Mouse (Mus musculus) hindbrain, embryonic 14.5 days (tissue): ENCODE results near the gene Cops9. TPM values are rescaled to one million over a fixed set of nuclear protein-coding genes. Genes with fewer than 3 reads are reported as not detected.

Experiments
- ATAC-seq: fragments of 200-750 bp; cut with Nextera tagmentation; 2 replicates; pipeline ENCODE4 v1.8.0; 2017; ENCODE audit warnings: moderate number of reproducible peaks, mild to moderate bottlenecking, moderate TSS enrichment, moderate library complexity; ENCODE audit not compliant: low FRiP score
- DNase-seq: peaks from one replicate; pipeline ENCODE4 v3.0.0-alpha.2; 2015; ENCODE audit warnings: low spot score
- H3K27ac ChIP-seq: fragments of 300-500 bp; sonication (generic); 2 replicates; pipeline ENCODE4 v1.5.1; 2014; ENCODE audit warnings: mild to moderate bottlenecking, moderate library complexity
- H3K27me3 ChIP-seq: fragments of 300-500 bp; sonication (generic); 2 replicates; pipeline ENCODE4 v1.6.1; 2014; ENCODE audit warnings: mild to moderate bottlenecking, low read length, mixed read lengths; ENCODE audit not compliant: control insufficient read depth, insufficient read depth
- H3K36me3 ChIP-seq: fragments of 300-500 bp; sonication (generic); replicated peaks from 2 replicates; pipeline ENCODE4 v1.6.1; 2014; ENCODE audit not compliant: control insufficient read depth, insufficient read depth
- H3K4me1 ChIP-seq: fragments of 300-500 bp; sonication (generic); replicated peaks from 2 replicates; pipeline ENCODE4 v1.6.1; 2014; ENCODE audit warnings: antibody characterized with exemption, low read length, mixed read lengths; ENCODE audit not compliant: control insufficient read depth, insufficient read depth
- H3K4me2 ChIP-seq: fragments of 300-500 bp; sonication (generic); replicated peaks from 2 replicates; pipeline ENCODE4 v1.6.1; 2014; ENCODE audit warnings: mild to moderate bottlenecking, moderate library complexity
- H3K4me3 ChIP-seq: fragments of 300-500 bp; sonication (generic); replicated peaks from 2 replicates; pipeline ENCODE4 v1.5.1; 2014; ENCODE audit warnings: mild to moderate bottlenecking, low read length
- H3K9ac ChIP-seq: fragments of 300-500 bp; sonication (generic); 2 replicates; pipeline ENCODE4 v1.6.1; 2014
- H3K9me3 ChIP-seq: fragments of 300-500 bp; sonication (generic); 2 replicates; pipeline ENCODE4 v1.6.1; 2016; ENCODE audit warnings: low read length; ENCODE audit not compliant: control insufficient read depth
- polyA plus RNA-seq: library from polyadenylated mRNA; unstranded; fragments of >200 nt; fragmentation: Nextera tagmentation; extraction: Ambion mirVana; gene quantifications from 2 replicates; pipeline ENCODE4 v1.2.1, GENCODE M21; 2014

The Cops9 gene
- polyA plus RNA-seq, 1 experiment from 2014 or later, result 683 TPM

- Histone ChIP-seq H3K9ac (no peak within 1 kb of the TSS), H3K36me3 (no peaks in the 10 kb centered on the region), H3K27me3 (no peaks in the 10 kb centered on the region), H3K4me1 (no peaks in the 10 kb centered on the region), H3K4me3 (no peak within 1 kb of the TSS), H3K4me2 (no peak within 1 kb of the TSS), H3K9me3 (no peaks in the 10 kb centered on the region), H3K27ac (no peak within 1 kb of the TSS)
- no peak for DNase-seq
- no peak for ATAC-seq
Measured at GRCm38 (mm10) chr1:92594111-92594510, 47.7 kb downstream of the Cops9 start, which contains the start of gene Olfr1411. Gene Olfr1411, plus strand, starts transcription at chr1:92594411.

Other genes starting within 250 kb of the Cops9 start
- gene Ndufa10, start 168.1 kb downstream of the Cops9 start, polyA plus RNA-seq, result 291 and 311 TPM in 2 replicates
- gene Olfr1416, start 156.9 kb downstream of the Cops9 start, polyA plus RNA-seq, result not detected in 2 replicates
- gene Olfr1415, start 145.9 kb downstream of the Cops9 start, polyA plus RNA-seq, result not detected in 2 replicates
- not detected in 2 replicates for gene Olfr1414, start 123.3 kb downstream of the Cops9 start, polyA plus RNA-seq
- gene Olfr1413, start 70.7 kb downstream of the Cops9 start, polyA plus RNA-seq, result not detected in 2 replicates
- not detected in 2 replicates for gene Olfr1412, start 56.2 kb downstream of the Cops9 start, polyA plus RNA-seq
- gene Olfr1411, start 47.6 kb downstream of the Cops9 start, polyA plus RNA-seq, result not detected in 2 replicates
- not detected in 2 replicates for gene Olfr1410, start 36.2 kb downstream of the Cops9 start, polyA plus RNA-seq
- gene Olfr12, start 24.2 kb downstream of the Cops9 start, polyA plus RNA-seq, result not detected in 2 replicates
- 0.31 TPM in 1 of 2 replicates, not detected in the other for gene Otos, start 6.9 kb upstream of the Cops9 start, polyA plus RNA-seq
- gene Gpc1, start 189.7 kb upstream of the Cops9 start, polyA plus RNA-seq, result 64.0 and 66.1 TPM in 2 replicates